Mouse (Mus musculus) liver, embryonic 12.5 days (tissue): ENCODE data around the gene Il2rb. TPM values are rescaled to one million over a fixed set of nuclear protein-coding genes. Genes with fewer than 3 reads are reported as not detected.

Source experiments
- ATAC-seq: fragments of 200-750 bp; cut with Nextera tagmentation; 2 replicates; pipeline ENCODE4 v1.8.0; 2017; ENCODE audit warnings: moderate number of reproducible peaks, mild to moderate bottlenecking, moderate library complexity
- H3K27ac ChIP-seq: fragments of 300-500 bp; sonication (generic); 2 replicates; pipeline ENCODE4 v1.5.1; 2016; ENCODE audit warnings: mild to moderate bottlenecking
- H3K27me3 ChIP-seq: fragments of 300-500 bp; sonication (generic); replicated peaks from 2 replicates; pipeline ENCODE4 v1.6.1; 2016; ENCODE audit warnings: mild to moderate bottlenecking, moderate library complexity
- H3K36me3 ChIP-seq: fragments of 300-500 bp; sonication (generic); 2 replicates; pipeline ENCODE4 v1.6.1; 2016; ENCODE audit warnings: mild to moderate bottlenecking, moderate library complexity
- H3K4me1 ChIP-seq: fragments of 300-500 bp; sonication (generic); 2 replicates; pipeline ENCODE4 v1.6.1; 2016
- H3K4me2 ChIP-seq: fragments of 300-500 bp; sonication (generic); 2 replicates; pipeline ENCODE4 v1.6.1; 2016; ENCODE audit warnings: mild to moderate bottlenecking, moderate library complexity
- H3K4me3 ChIP-seq: fragments of 300-500 bp; sonication (generic); 2 replicates; pipeline ENCODE4 v1.5.1; 2016; ENCODE audit warnings: mild to moderate bottlenecking, moderate library complexity
- H3K9ac ChIP-seq: fragments of 300-500 bp; sonication (generic); 2 replicates; pipeline ENCODE4 v1.6.1; 2016; ENCODE audit warnings: mild to moderate bottlenecking, moderate library complexity
- H3K9me3 ChIP-seq: fragments of 300-500 bp; sonication (generic); replicated peaks from 2 replicates; pipeline ENCODE4 v1.6.1; 2016; ENCODE audit warnings: mild to moderate bottlenecking, moderate library complexity
- WGBS: fragments of 180-500 bp; shearing (Covaris S2); methylation state at CpG from one replicate; pipeline ENCODE4 v1.1.7; 2016; ENCODE audit not compliant: insufficient replicate concordance; 5-methylcytosine and 5-hydroxymethylcytosine counted together
- polyA plus RNA-seq: library from polyadenylated mRNA; unstranded; fragments of >200 nt; fragmentation: Nextera tagmentation; extraction: Ambion mirVana; gene quantifications from 2 replicates; pipeline ENCODE4 v1.2.1, GENCODE M21; 2016

Il2rb gene
- polyA plus RNA-seq, 1 experiment from 2014 or later = 0.15 TPM

GRCm38 (mm10) chr15:78493401-78494010, 1.6 kb downstream of the Il2rb start:
- H3K36me3 ChIP-seq = no peaks in the 10 kb centered on the region
- H3K4me1 ChIP-seq = no peaks in the 10 kb centered on the region
- H3K27me3 ChIP-seq = no peaks in the 10 kb centered on the region
- 61% methylated on average over 10 of the region's 10 CpGs for WGBS
- no peak overlapping the region for H3K4me3 ChIP-seq
- H3K9me3 ChIP-seq = no peaks in the 10 kb centered on the region
- ATAC-seq = no peak
- H3K4me2 ChIP-seq = no peak overlapping the region
- no peak overlapping the region for H3K27ac ChIP-seq
- H3K9ac ChIP-seq = no peak overlapping the region

- ATAC-seq = no peak
- WGBS = 58% methylated on average over 3 of the region's 3 CpGs
Measured at GRCm38 (mm10) chr15:78491301-78491700, 3.8 kb downstream of the Il2rb start.

GRCm38 (mm10) chr15:78489906-78490305, 5.2 kb downstream of the Il2rb start:
- Histone ChIP-seq H3K36me3 (no peaks in the 10 kb centered on the region), H3K4me2 (no peak overlapping the region), H3K4me1 (no peaks in the 10 kb centered on the region), H3K9ac (no peak overlapping the region; the same call in 1 of the 2 replicates), H3K4me3 (no peak overlapping the region), H3K27ac (no peak overlapping the region), H3K9me3 (no peaks in the 10 kb centered on the region), H3K27me3 (peaks cover 23% of the 10 kb centered on the region)
- no peak for ATAC-seq
- WGBS = 64% methylated on average over 8 of the region's 8 CpGs

More at GRCm38 (mm10) chr15:78491301-78491700, 3.8 kb downstream of the Il2rb start:
- H3K4me2 ChIP-seq = no peak overlapping the region
- no peak overlapping the region for H3K9ac ChIP-seq
- peaks cover 12% of the 10 kb centered on the region for H3K27me3 ChIP-seq
- no peaks in the 10 kb centered on the region for H3K4me1 ChIP-seq
- H3K36me3 ChIP-seq = no peaks in the 10 kb centered on the region
- no peaks in the 10 kb centered on the region for H3K9me3 ChIP-seq
- no peak overlapping the region for H3K27ac ChIP-seq
- no peak overlapping the region for H3K4me3 ChIP-seq

GRCm38 (mm10) chr15:78489248-78489647, 5.8 kb downstream of the Il2rb start:
- Histone ChIP-seq H3K4me2 (no peak overlapping the region), H3K27ac (no peak overlapping the region), H3K4me3 (no peak overlapping the region), H3K27me3 (peaks cover 29% of the 10 kb centered on the region), H3K9me3 (no peaks in the 10 kb centered on the region), H3K36me3 (no peaks in the 10 kb centered on the region), H3K4me1 (no peaks in the 10 kb centered on the region), H3K9ac (no peak overlapping the region)
- WGBS = 83% methylated on average over 3 of the region's 3 CpGs
- no peak for ATAC-seq

- Histone ChIP-seq H3K4me1 (no peaks in the 10 kb centered on the region), H3K36me3 (no peaks in the 10 kb centered on the region), H3K4me2 (no peak overlapping the region), H3K9me3 (no peaks in the 10 kb centered on the region), H3K27me3 (peaks cover 29% of the 10 kb centered on the region), H3K9ac (no peak overlapping the region), H3K27ac (no peak overlapping the region), H3K4me3 (no peak overlapping the region)
- no peak for ATAC-seq
- WGBS = 44% methylated on average over 4 of the region's 4 CpGs
Measured at GRCm38 (mm10) chr15:78487066-78487465, 8.0 kb downstream of the Il2rb start.

- peaks cover 4% of the 10 kb centered on the region; the same call in 1 of the 2 replicates for H3K4me1 ChIP-seq
- no peaks in the 10 kb centered on the region for H3K9me3 ChIP-seq
- no peak overlapping the region for H3K4me2 ChIP-seq
- no peak overlapping the region for H3K4me3 ChIP-seq
- H3K27ac ChIP-seq = no peak overlapping the region
- H3K36me3 ChIP-seq = no peaks in the 10 kb centered on the region
- peaks cover 29% of the 10 kb centered on the region for H3K27me3 ChIP-seq
- WGBS = 71% methylated on average over 1 of the region's 1 CpGs
- no peak overlapping the region for H3K9ac ChIP-seq
- no peak for ATAC-seq
Measured at GRCm38 (mm10) chr15:78486564-78486963, 8.5 kb downstream of the Il2rb start.

GRCm38 (mm10) chr15:78483311-78483710, 11.8 kb downstream of the Il2rb start:
- H3K9ac ChIP-seq = no peak overlapping the region
- H3K4me2 ChIP-seq = no peak overlapping the region
- peaks cover 29% of the 10 kb centered on the region for H3K27me3 ChIP-seq
- no peaks in the 10 kb centered on the region for H3K36me3 ChIP-seq
- H3K27ac ChIP-seq = no peak overlapping the region
- H3K4me3 ChIP-seq = no peak overlapping the region
- ATAC-seq = no peak
- 51% methylated on average over 4 of the region's 4 CpGs for WGBS
- H3K4me1 ChIP-seq = peaks cover 9% of the 10 kb centered on the region; the same call in 1 of the 2 replicates
- H3K9me3 ChIP-seq = no peaks in the 10 kb centered on the region

GRCm38 (mm10) chr15:78482518-78482917, 12.6 kb downstream of the Il2rb start:
- no peaks in the 10 kb centered on the region for H3K9me3 ChIP-seq
- 42% methylated on average over 3 of the region's 3 CpGs for WGBS
- H3K9ac ChIP-seq = no peak overlapping the region
- no peaks in the 10 kb centered on the region for H3K36me3 ChIP-seq
- H3K4me1 ChIP-seq = peaks cover 9% of the 10 kb centered on the region; the same call in 1 of the 2 replicates
- H3K4me2 ChIP-seq = no peak overlapping the region
- H3K4me3 ChIP-seq = no peak overlapping the region
- H3K27ac ChIP-seq = no peak overlapping the region
- peaks cover 24% of the 10 kb centered on the region for H3K27me3 ChIP-seq
- ATAC-seq = no peak

- peaks cover 18% of the 10 kb centered on the region for H3K27me3 ChIP-seq
- no peak for ATAC-seq
- peaks cover 9% of the 10 kb centered on the region; the same call in 1 of the 2 replicates for H3K4me1 ChIP-seq
- H3K9me3 ChIP-seq = no peaks in the 10 kb centered on the region
- H3K36me3 ChIP-seq = no peaks in the 10 kb centered on the region
- no peak overlapping the region for H3K9ac ChIP-seq
- no peak overlapping the region for H3K4me3 ChIP-seq
- WGBS = 37% methylated on average over 9 of the region's 9 CpGs
- no peak overlapping the region for H3K4me2 ChIP-seq
- H3K27ac ChIP-seq = no peak overlapping the region
Measured at GRCm38 (mm10) chr15:78481448-78482000, 13.5 kb downstream of the Il2rb start.

GRCm38 (mm10) chr15:78480991-78481390, 14.1 kb downstream of the Il2rb start:
- no peaks in the 10 kb centered on the region for H3K9me3 ChIP-seq
- H3K4me3 ChIP-seq = no peak overlapping the region
- H3K4me1 ChIP-seq = peaks cover 9% of the 10 kb centered on the region; the same call in 1 of the 2 replicates
- 15% methylated on average over 2 of the region's 2 CpGs for WGBS
- no peak for ATAC-seq
- peaks cover 15% of the 10 kb centered on the region for H3K27me3 ChIP-seq
- no peak overlapping the region for H3K9ac ChIP-seq
- no peaks in the 10 kb centered on the region for H3K36me3 ChIP-seq
- H3K4me2 ChIP-seq = no peak overlapping the region
- H3K27ac ChIP-seq = no peak overlapping the region

- Histone ChIP-seq H3K9ac (no peak overlapping the region), H3K9me3 (no peaks in the 10 kb centered on the region), H3K27ac (no peak overlapping the region), H3K27me3 (peaks cover 11% of the 10 kb centered on the region), H3K4me3 (no peak overlapping the region), H3K4me1 (peaks cover 9% of the 10 kb centered on the region; the same call in 1 of the 2 replicates), H3K36me3 (no peaks in the 10 kb centered on the region), H3K4me2 (no peak overlapping the region)
- ATAC-seq = no peak
- WGBS = 61% methylated on average over 7 of the region's 7 CpGs
Measured at GRCm38 (mm10) chr15:78480111-78480510, 15.0 kb downstream of the Il2rb start.

GRCm38 (mm10) chr15:78479470-78479869, 15.6 kb downstream of the Il2rb start:
- 63% methylated on average over 5 of the region's 5 CpGs for WGBS
- no peak overlapping the region for H3K9ac ChIP-seq
- H3K36me3 ChIP-seq = no peaks in the 10 kb centered on the region
- ATAC-seq = no peak
- H3K27me3 ChIP-seq = peaks cover 5% of the 10 kb centered on the region
- H3K4me2 ChIP-seq = no peak overlapping the region
- H3K27ac ChIP-seq = no peak overlapping the region
- H3K9me3 ChIP-seq = no peaks in the 10 kb centered on the region
- H3K4me1 ChIP-seq = peaks cover 9% of the 10 kb centered on the region; the same call in 1 of the 2 replicates
- no peak overlapping the region for H3K4me3 ChIP-seq
